Mouse (Mus musculus) liver, embryonic 11.5 days (tissue): ENCODE results near the gene Cyb5r4. TPM values are rescaled to one million over a fixed set of nuclear protein-coding genes. Genes with fewer than 3 reads are reported as not detected.

Experiments
- ATAC-seq: fragments of 200-750 bp; cut with Nextera tagmentation; replicated peaks from 2 replicates; pipeline ENCODE4 v1.8.0; 2017; ENCODE audit warnings: moderate number of reproducible peaks, mild to moderate bottlenecking, moderate TSS enrichment, moderate library complexity; ENCODE audit not compliant: low FRiP score
- DNase-seq: peaks from one replicate; pipeline ENCODE4 v3.0.0-alpha.2; 2017; ENCODE audit warnings: low spot score
- H3K27ac ChIP-seq: fragments of 300-500 bp; sonication (generic); 2 replicates; pipeline ENCODE4 v1.5.1; 2014; ENCODE audit warnings: mild to moderate bottlenecking, low read depth, low read length, control low read depth
- H3K27me3 ChIP-seq: fragments of 300-500 bp; sonication (generic); replicated peaks from 2 replicates; pipeline ENCODE4 v1.6.1; 2014; ENCODE audit warnings: low read length, mixed read lengths; ENCODE audit not compliant: control insufficient read depth, insufficient read depth
- H3K36me3 ChIP-seq: fragments of 300-500 bp; sonication (generic); 2 replicates; pipeline ENCODE4 v1.6.1; 2014; ENCODE audit warnings: mild to moderate bottlenecking, low read length, moderate library complexity, mixed read lengths; ENCODE audit not compliant: control insufficient read depth, insufficient read depth
- H3K4me1 ChIP-seq: fragments of 300-500 bp; sonication (generic); replicated peaks from 2 replicates; pipeline ENCODE4 v1.6.1; 2014; ENCODE audit warnings: low read length, mixed read lengths; ENCODE audit not compliant: control insufficient read depth, insufficient read depth
- H3K4me2 ChIP-seq: fragments of 300-500 bp; sonication (generic); 2 replicates; pipeline ENCODE4 v1.6.1; 2014; ENCODE audit warnings: mild to moderate bottlenecking, control low read depth, moderate library complexity
- H3K4me3 ChIP-seq: fragments of 300-500 bp; sonication (generic); 2 replicates; pipeline ENCODE4 v1.5.1; 2014; ENCODE audit warnings: low read depth, low read length, control low read depth
- H3K9ac ChIP-seq: fragments of 300-500 bp; sonication (generic); 2 replicates; pipeline ENCODE4 v1.6.1; 2014; ENCODE audit warnings: low read depth, low read length, control low read depth
- H3K9me3 ChIP-seq: fragments of 300-500 bp; sonication (generic); 2 replicates; pipeline ENCODE4 v1.6.1; 2016; ENCODE audit warnings: low read length, inconsistent platforms, mixed read lengths; ENCODE audit not compliant: control insufficient read depth
- WGBS: fragments of 180-500 bp; shearing (Covaris S2); extraction: QIAGEN DNeasy Blood & Tissue Kit; methylation state at CpG from one replicate; pipeline ENCODE4 v1.1.7; 2014; 5-methylcytosine and 5-hydroxymethylcytosine counted together
- polyA plus RNA-seq: library from polyadenylated mRNA; unstranded; fragments of >200 nt; fragmentation: Nextera tagmentation; extraction: Ambion mirVana; gene quantifications from 2 replicates; pipeline ENCODE4 v1.2.1, GENCODE M21; 2014

Gene Cyb5r4
- polyA plus RNA-seq, 1 experiment from 2014 or later = 63.2 TPM

- Histone ChIP-seq H3K27me3 (no peaks in the 10 kb centered on the region), H3K4me3 (no peak overlapping the region), H3K9me3 (no peaks in the 10 kb centered on the region), H3K36me3 (no peaks in the 10 kb centered on the region), H3K4me1 (no peaks in the 10 kb centered on the region), H3K9ac (no peak overlapping the region), H3K4me2 (no peak overlapping the region), H3K27ac (no peak overlapping the region)
- ATAC-seq = no peak
- DNase-seq = no peak
- 66% methylated on average over 6 of the region's 6 CpGs for WGBS
Observed at GRCm38 (mm10) chr9:86985105-86985504, 36.7 kb upstream of the Cyb5r4 start.

DNA sequence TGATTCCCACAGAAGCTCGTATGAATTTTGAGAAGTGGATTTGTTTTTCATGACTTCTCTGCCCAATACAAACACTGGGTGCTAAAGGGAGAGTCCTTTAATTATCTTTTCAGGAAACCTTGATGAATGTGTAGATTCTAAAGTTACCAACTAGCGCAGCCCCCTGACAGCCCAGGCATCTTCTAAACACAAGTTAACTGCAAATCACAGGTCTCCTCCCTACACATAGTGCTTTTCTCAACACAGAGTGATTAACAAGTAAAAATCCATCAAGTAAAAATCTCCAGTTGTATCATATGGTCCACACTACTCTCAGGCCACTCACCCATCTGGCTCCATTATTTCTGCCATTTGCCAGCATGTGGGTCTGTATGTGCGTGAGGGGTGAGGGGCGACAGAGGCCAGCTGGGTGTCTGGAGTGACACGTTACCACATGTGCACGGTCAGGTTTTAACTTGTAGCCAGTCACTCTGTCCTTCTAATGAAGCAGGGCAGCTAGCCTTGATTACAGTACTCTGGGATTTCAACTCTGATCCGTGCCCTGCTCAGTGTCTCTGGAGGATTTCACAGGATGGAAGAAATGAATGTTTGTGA is 35.0 kb upstream of the Cyb5r4 start:
- no peaks in the 10 kb centered on the region for H3K27me3 ChIP-seq
- H3K4me1 ChIP-seq = no peaks in the 10 kb centered on the region
- H3K9ac ChIP-seq = no peak overlapping the region
- DNase-seq = no peak
- 48% methylated on average over 7 of the region's 7 CpGs for WGBS
- no peaks in the 10 kb centered on the region for H3K9me3 ChIP-seq
- no peak for ATAC-seq
- no peak overlapping the region for H3K4me2 ChIP-seq
- H3K4me3 ChIP-seq = no peak overlapping the region
- H3K27ac ChIP-seq = no peak overlapping the region
- H3K36me3 ChIP-seq = no peaks in the 10 kb centered on the region

- Histone ChIP-seq H3K27me3 (no peaks in the 10 kb centered on the region), H3K4me1 (no peaks in the 10 kb centered on the region), H3K4me3 (no peak overlapping the region), H3K4me2 (no peak overlapping the region), H3K9ac (no peak overlapping the region), H3K9me3 (no peaks in the 10 kb centered on the region), H3K27ac (no peak overlapping the region), H3K36me3 (no peaks in the 10 kb centered on the region)
- DNase-seq = no peak
- no peak for ATAC-seq
Observed at GRCm38 (mm10) chr9:86989822-86990221, 32.0 kb upstream of the Cyb5r4 start.

GRCm38 (mm10) chr9:86991758-86992157 is 30.1 kb upstream of the Cyb5r4 start:
- Histone ChIP-seq H3K9me3 (no peaks in the 10 kb centered on the region), H3K4me2 (no peak overlapping the region), H3K27me3 (no peaks in the 10 kb centered on the region), H3K9ac (no peak overlapping the region), H3K27ac (no peak overlapping the region), H3K4me1 (no peaks in the 10 kb centered on the region), H3K36me3 (no peaks in the 10 kb centered on the region), H3K4me3 (no peak overlapping the region)
- no peak for DNase-seq
- no peak for ATAC-seq
- 53% methylated on average over 8 of the region's 8 CpGs for WGBS

GRCm38 (mm10) chr9:86997046-86997691 is 24.6 kb upstream of the Cyb5r4 start:
- ATAC-seq = no peak
- H3K36me3 ChIP-seq = no peaks in the 10 kb centered on the region
- no peak overlapping the region for H3K4me2 ChIP-seq
- H3K27ac ChIP-seq = no peak overlapping the region
- WGBS = 55% methylated on average over 3 of the region's 3 CpGs
- no peaks in the 10 kb centered on the region for H3K27me3 ChIP-seq
- no peaks in the 10 kb centered on the region for H3K4me1 ChIP-seq
- H3K9ac ChIP-seq = no peak overlapping the region
- H3K4me3 ChIP-seq = no peak overlapping the region
- H3K9me3 ChIP-seq = no peaks in the 10 kb centered on the region
- DNase-seq = no peak

- no peak overlapping the region for H3K4me3 ChIP-seq
- H3K4me2 ChIP-seq = no peak overlapping the region
- DNase-seq (no peak), ATAC-seq (no peak)
- 53% methylated on average over 2 of the region's 2 CpGs for WGBS
- H3K27me3 ChIP-seq = no peaks in the 10 kb centered on the region
- no peaks in the 10 kb centered on the region for H3K4me1 ChIP-seq
- no peaks in the 10 kb centered on the region for H3K9me3 ChIP-seq
- no peak overlapping the region for H3K9ac ChIP-seq
- H3K36me3 ChIP-seq = no peaks in the 10 kb centered on the region
- no peak overlapping the region for H3K27ac ChIP-seq
Observed at GRCm38 (mm10) chr9:86999956-87000582, 21.7 kb upstream of the Cyb5r4 start.

GRCm38 (mm10) chr9:87004701-87005434 is 16.9 kb upstream of the Cyb5r4 start:
- Histone ChIP-seq H3K4me1 (no peaks in the 10 kb centered on the region), H3K4me3 (no peak overlapping the region), H3K4me2 (no peak overlapping the region), H3K9ac (no peak overlapping the region), H3K36me3 (no peaks in the 10 kb centered on the region), H3K9me3 (no peaks in the 10 kb centered on the region), H3K27ac (no peak overlapping the region), H3K27me3 (no peaks in the 10 kb centered on the region)
- WGBS = 65% methylated on average over 6 of the region's 6 CpGs
- DNase-seq (no peak), ATAC-seq (no peak)

DNA sequence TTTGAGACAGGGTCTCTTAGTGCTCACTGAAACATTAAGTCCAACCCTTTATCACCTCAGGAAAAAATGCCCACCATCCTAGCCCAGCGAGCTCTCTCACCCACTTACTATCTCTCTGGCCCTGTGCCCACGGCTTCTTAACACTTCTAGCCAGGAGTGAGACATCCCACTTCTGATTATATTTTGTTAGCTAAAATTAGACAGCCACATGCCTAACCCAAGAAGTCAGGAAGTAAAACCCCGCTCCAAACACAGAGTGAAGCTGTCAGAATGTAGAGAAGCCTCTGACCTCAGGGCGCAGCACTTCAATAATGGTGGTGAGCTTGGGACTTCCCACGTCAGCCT is 16.4 kb upstream of the Cyb5r4 start:
- no peaks in the 10 kb centered on the region for H3K27me3 ChIP-seq
- 54% methylated on average over 5 of the region's 5 CpGs for WGBS
- no peak for DNase-seq
- H3K9ac ChIP-seq = no peak overlapping the region
- no peaks in the 10 kb centered on the region for H3K4me1 ChIP-seq
- H3K9me3 ChIP-seq = no peaks in the 10 kb centered on the region
- H3K27ac ChIP-seq = no peak overlapping the region
- no peaks in the 10 kb centered on the region for H3K36me3 ChIP-seq
- no peak overlapping the region for H3K4me3 ChIP-seq
- ATAC-seq = no peak
- no peak overlapping the region for H3K4me2 ChIP-seq
